Mouse (Mus musculus) embryo, embryonic 11.5 days (tissue): Measurements from ENCODE around the gene Prpsap1.
A peak's percentile ranks its signal among the peaks of the same experiment; 100 is the strongest.
"Not testable (repeated sequence)": the region's sequence is repeated elsewhere in the genome, so short reads cannot be mapped to it uniquely, and the experiment has no call there.

Experiments
- DNase-seq: peaks from one replicate; pipeline ENCODE4 v3.0.0-alpha.2; 2012; ENCODE audit warnings: low read depth, low spot score

Prpsap1 gene

GRCm38 (mm10) chr11:116488207-116488606, 5.8 kb downstream of the Prpsap1 start:
- DNase-seq: no peak

GRCm38 (mm10) chr11:116484261-116484660, 9.7 kb downstream of the Prpsap1 start:
- no peak for DNase-seq

GRCm38 (mm10) chr11:116481776-116482175, 12.2 kb downstream of the Prpsap1 start:
- DNase-seq: no peak

GRCm38 (mm10) chr11:116480975-116481374, 13.0 kb downstream of the Prpsap1 start:
- DNase-seq: no peak

- DNase-seq: no peak
These were observed 14.2 kb downstream of the Prpsap1 start for GRCm38 (mm10) chr11:116479832-116480231.

- DNase-seq: no peak
These were observed 15.0 kb downstream of the Prpsap1 start for GRCm38 (mm10) chr11:116478978-116479377.

- no peak for DNase-seq
These were observed 16.7 kb downstream of the Prpsap1 start for GRCm38 (mm10) chr11:116477160-116477759.

GRCm38 (mm10) chr11:116476696-116477095, 17.3 kb downstream of the Prpsap1 start:
- DNase-seq: no peak

GRCm38 (mm10) chr11:116476041-116476440, 18.0 kb downstream of the Prpsap1 start:
- no peak for DNase-seq

GRCm38 (mm10) chr11:116472275-116472674, 21.7 kb downstream of the Prpsap1 start:
- DNase-seq: no peak

- DNase-seq: no peak
These were observed 23.1 kb downstream of the Prpsap1 start for GRCm38 (mm10) chr11:116470896-116471295.

GRCm38 (mm10) chr11:116470249-116470648, 23.8 kb downstream of the Prpsap1 start:
- no peak for DNase-seq

GRCm38 (mm10) chr11:116468338-116468737, 25.7 kb downstream of the Prpsap1 start:
- not testable (repeated sequence) for DNase-seq

GRCm38 (mm10) chr11:116466141-116466540, 27.9 kb downstream of the Prpsap1 start, which contains the start of gene Qrich2:
Qrich2 (minus strand) TSS chr11:116466241.
- no peak for DNase-seq

- peak; percentile 74 for DNase-seq
These were observed 30.2 kb downstream of the Prpsap1 start for GRCm38 (mm10) chr11:116463833-116464232.

- no peak for DNase-seq
These were observed 30.7 kb downstream of the Prpsap1 start for GRCm38 (mm10) chr11:116463338-116463737.

- DNase-seq: no peak
These were observed 34.2 kb downstream of the Prpsap1 start for GRCm38 (mm10) chr11:116459786-116460185.

- no peak for DNase-seq
These were observed 37.8 kb downstream of the Prpsap1 start for GRCm38 (mm10) chr11:116456234-116456633.

- no peak for DNase-seq
These were observed 40.1 kb downstream of the Prpsap1 start for GRCm38 (mm10) chr11:116453889-116454288.

GRCm38 (mm10) chr11:116449341-116449740, 44.7 kb downstream of the Prpsap1 start:
- no peak for DNase-seq

- DNase-seq: no peak
These were observed 46.2 kb downstream of the Prpsap1 start for GRCm38 (mm10) chr11:116447822-116448221.

- no peak for DNase-seq
These were observed 47.6 kb downstream of the Prpsap1 start for GRCm38 (mm10) chr11:116446308-116446887.

GRCm38 (mm10) chr11:116445596-116446307, 48.2 kb downstream of the Prpsap1 start:
- DNase-seq: peak; percentile 79
